Mouse (Mus musculus) kidney, embryonic 15.5 days (tissue): ENCODE measurements at regions not wholly inside any gene's neighbourhood (a gene's known extent, or its start where the extent isn't known, plus 50 kb on each side); places are given as distances from the start of the nearest gene placed in this dataset.

Experiments used
- ATAC-seq: fragments of 200-750 bp; cut with Nextera tagmentation; replicated peaks from 2 replicates; pipeline ENCODE4 v1.8.0; 2017; ENCODE audit warnings: moderate TSS enrichment; ENCODE audit not compliant: low FRiP score
- H3K27ac ChIP-seq: fragments of 300-500 bp; sonication (generic); 2 replicates; pipeline ENCODE4 v1.5.1; 2015; ENCODE audit warnings: mild to moderate bottlenecking, inconsistent platforms
- H3K27me3 ChIP-seq: fragments of 300-500 bp; sonication (generic); 2 replicates; pipeline ENCODE4 v1.6.1; 2015; ENCODE audit warnings: inconsistent platforms
- H3K36me3 ChIP-seq: fragments of 300-500 bp; sonication (generic); 2 replicates; pipeline ENCODE4 v1.6.1; 2015; ENCODE audit warnings: inconsistent platforms
- H3K4me1 ChIP-seq: fragments of 300-500 bp; sonication (generic); 2 replicates; pipeline ENCODE4 v1.6.1; 2015; ENCODE audit warnings: inconsistent platforms
- H3K4me2 ChIP-seq: fragments of 300-500 bp; sonication (generic); 2 replicates; pipeline ENCODE4 v1.6.1; 2015; ENCODE audit warnings: moderate library complexity, mild to moderate bottlenecking, inconsistent platforms
- H3K4me3 ChIP-seq: fragments of 300-500 bp; sonication (generic); replicated peaks from 2 replicates; pipeline ENCODE4 v1.5.1; 2015; ENCODE audit warnings: mild to moderate bottlenecking, inconsistent platforms
- H3K9ac ChIP-seq: fragments of 300-500 bp; sonication (generic); 2 replicates; pipeline ENCODE4 v1.6.1; 2015; ENCODE audit warnings: mild to moderate bottlenecking, inconsistent platforms
- H3K9me3 ChIP-seq: fragments of 300-500 bp; sonication (generic); replicated peaks from 2 replicates; pipeline ENCODE4 v1.6.1; 2016; ENCODE audit warnings: inconsistent platforms
- WGBS: fragments of 180-500 bp; shearing (Covaris S2); methylation state at CpG from one replicate; pipeline ENCODE4 v1.1.7; 2015; ENCODE audit warnings: mixed read lengths; 5-methylcytosine and 5-hydroxymethylcytosine counted together

DNA sequence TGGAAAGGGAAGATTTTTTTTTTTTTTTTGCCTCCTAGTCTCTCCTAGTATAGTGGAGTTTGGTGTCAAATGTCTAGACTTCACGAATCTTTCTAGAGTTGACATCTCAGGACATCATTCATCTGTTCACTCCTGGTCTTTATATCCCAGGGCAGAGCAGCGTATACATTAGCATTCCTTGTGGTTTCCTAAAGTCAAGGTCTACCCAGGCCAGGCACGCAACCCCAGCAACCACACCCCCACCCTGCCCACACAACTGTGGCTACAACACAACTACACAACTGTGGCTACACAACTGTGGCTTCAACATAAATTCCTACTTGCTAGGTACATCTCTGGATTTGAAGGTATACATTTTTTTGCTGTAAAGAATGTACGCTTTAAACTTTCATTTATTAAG, 122.2 kb downstream of the Ppp1r3a start:
- no peaks in the 10 kb centered on the region for H3K27me3 ChIP-seq
- no peak overlapping the region for H3K4me2 ChIP-seq
- no peak overlapping the region for H3K27ac ChIP-seq
- ATAC-seq, result no peak
- H3K4me1 ChIP-seq, result no peaks in the 10 kb centered on the region
- H3K9ac ChIP-seq, result no peak overlapping the region
- no peak overlapping the region for H3K4me3 ChIP-seq
- no peaks in the 10 kb centered on the region for H3K36me3 ChIP-seq
- WGBS, result 32% methylated on average over 4 of the region's 4 CpGs
- no peaks in the 10 kb centered on the region for H3K9me3 ChIP-seq

DNA sequence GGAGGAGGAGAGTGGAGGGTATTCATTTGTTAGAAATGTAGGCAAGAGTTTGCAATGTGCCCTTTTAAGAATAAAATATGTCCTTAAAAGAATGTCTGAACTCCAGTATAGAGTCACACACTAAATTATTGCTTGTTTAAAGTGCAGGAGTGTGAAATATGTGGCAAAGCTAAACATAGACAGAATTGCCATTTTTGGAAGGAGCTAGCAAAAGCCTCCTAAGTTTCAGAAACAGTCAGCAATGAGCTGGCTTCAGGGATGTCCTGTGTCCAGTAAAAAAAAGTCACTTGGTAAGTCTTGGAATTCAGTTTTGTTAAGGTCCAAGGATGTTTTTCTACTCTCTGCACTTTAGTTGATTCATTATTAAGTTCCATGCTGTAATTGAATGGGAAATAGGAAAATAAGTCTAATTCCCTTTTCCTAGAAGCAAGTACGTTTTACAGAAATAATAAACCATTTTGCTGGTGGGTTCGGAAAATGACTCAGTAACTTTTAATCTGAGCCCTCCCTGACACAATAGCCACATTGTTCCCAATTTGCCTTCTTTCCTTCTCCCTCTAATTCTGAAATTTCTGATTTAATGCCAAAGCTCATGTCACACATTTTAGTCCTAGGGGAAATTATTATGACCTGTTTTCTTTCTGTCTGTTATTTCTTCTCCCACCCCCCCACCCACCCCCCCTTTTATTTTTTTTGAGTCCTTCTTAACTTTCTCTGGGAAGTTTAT, 123.2 kb downstream of the Ppp1r3a start:
- Histone ChIP-seq H3K4me3 (no peak overlapping the region), H3K27ac (no peak overlapping the region), H3K4me2 (no peak overlapping the region), H3K9me3 (no peaks in the 10 kb centered on the region), H3K36me3 (no peaks in the 10 kb centered on the region), H3K9ac (no peak overlapping the region), H3K27me3 (no peaks in the 10 kb centered on the region), H3K4me1 (no peaks in the 10 kb centered on the region)
- no peak for ATAC-seq
- WGBS, result 15% methylated on average over 2 of the region's 2 CpGs

DNA sequence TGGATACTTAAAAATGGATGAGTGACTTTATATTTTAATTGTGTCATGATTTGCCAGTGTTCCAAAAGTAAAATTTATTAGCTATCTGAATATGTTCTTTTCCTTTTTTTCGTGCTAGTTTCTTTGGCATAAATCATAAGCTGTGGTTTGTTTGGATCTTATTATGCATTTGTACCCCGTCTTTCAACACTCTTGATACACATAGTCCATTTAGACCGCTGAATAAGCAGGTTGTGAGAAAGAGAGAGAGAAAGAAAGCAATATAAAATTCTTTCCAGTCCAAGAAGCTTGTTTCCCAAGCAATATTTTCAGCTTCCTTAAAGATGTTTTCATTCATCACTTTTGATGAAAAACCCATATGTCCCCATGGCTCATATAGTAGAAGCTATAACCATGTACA, 138.4 kb downstream of the Ppp1r3a start:
- H3K36me3 ChIP-seq, result no peaks in the 10 kb centered on the region
- no peaks in the 10 kb centered on the region for H3K27me3 ChIP-seq
- no peak for ATAC-seq
- H3K4me3 ChIP-seq, result no peak overlapping the region
- H3K4me1 ChIP-seq, result no peaks in the 10 kb centered on the region
- no peak overlapping the region for H3K9ac ChIP-seq
- WGBS, result 64% methylated on average over 3 of the region's 3 CpGs
- H3K4me2 ChIP-seq, result no peak overlapping the region
- H3K9me3 ChIP-seq, result no peaks in the 10 kb centered on the region
- H3K27ac ChIP-seq, result no peak overlapping the region

DNA sequence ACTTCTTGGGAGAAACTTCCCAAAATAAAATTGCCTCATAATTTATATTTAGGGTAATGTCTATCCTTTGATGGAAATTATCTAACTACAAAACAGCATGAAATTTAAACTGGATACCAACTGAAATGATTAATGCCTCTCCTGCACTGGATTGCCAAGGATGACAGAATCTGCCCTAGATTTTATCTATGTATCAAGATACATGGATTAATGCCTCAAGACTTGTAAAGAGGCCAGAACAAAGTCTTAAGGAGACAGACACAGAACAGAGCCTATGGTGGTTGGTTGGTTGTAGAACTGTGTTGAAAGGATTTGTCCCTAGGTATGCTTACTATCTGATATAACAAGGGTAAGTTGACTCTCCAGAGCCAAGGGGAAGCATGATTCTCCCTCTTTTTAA, 147.0 kb downstream of the Ppp1r3a start:
- Histone ChIP-seq H3K9ac (no peak overlapping the region), H3K9me3 (no peaks in the 10 kb centered on the region), H3K27me3 (no peaks in the 10 kb centered on the region), H3K4me3 (no peak overlapping the region), H3K36me3 (no peaks in the 10 kb centered on the region), H3K27ac (no peak overlapping the region), H3K4me2 (no peak overlapping the region), H3K4me1 (no peaks in the 10 kb centered on the region)
- ATAC-seq, result no peak

DNA sequence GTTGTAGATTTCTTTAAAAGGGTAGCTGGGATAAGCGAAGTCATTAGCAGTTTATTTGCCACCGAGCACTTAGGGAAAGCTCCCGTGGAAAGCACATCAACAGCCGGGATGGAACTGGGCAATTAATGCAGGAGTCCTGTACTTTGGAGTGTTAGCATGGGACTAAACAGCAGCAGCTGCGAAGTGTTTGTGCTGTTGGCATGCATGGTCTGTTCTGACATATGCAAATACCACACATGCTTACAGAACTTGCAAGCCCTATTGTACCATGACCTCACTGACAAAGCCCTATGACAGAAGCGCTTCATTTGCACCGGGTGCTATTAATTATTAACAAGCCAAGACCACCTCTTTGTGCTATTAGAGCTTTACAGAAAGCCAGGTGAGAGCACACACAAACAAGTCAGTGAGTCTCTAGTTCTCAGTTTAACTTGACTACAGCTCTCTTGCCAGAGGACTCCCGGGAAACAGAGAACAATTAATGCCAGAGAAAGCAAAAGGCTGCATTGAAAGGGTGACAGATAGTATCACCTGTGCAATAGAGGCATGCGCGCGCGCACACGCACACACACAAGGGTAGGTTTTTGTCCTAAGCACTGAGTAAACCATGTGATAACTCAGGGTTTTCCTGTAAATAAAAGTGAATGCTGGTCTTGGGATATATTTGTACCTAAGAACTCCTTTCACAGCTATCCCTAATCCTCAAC, 154.4 kb downstream of the Ppp1r3a start:
- H3K27ac ChIP-seq, result no peak overlapping the region
- no peak overlapping the region for H3K4me2 ChIP-seq
- no peaks in the 10 kb centered on the region for H3K36me3 ChIP-seq
- WGBS, result 68% methylated on average over 13 of the region's 13 CpGs
- peak; percentile 89 for ATAC-seq
- H3K9me3 ChIP-seq, result no peaks in the 10 kb centered on the region
- H3K27me3 ChIP-seq, result no peaks in the 10 kb centered on the region
- H3K9ac ChIP-seq, result no peak overlapping the region
- H3K4me3 ChIP-seq, result no peak overlapping the region
- no peaks in the 10 kb centered on the region for H3K4me1 ChIP-seq

DNA sequence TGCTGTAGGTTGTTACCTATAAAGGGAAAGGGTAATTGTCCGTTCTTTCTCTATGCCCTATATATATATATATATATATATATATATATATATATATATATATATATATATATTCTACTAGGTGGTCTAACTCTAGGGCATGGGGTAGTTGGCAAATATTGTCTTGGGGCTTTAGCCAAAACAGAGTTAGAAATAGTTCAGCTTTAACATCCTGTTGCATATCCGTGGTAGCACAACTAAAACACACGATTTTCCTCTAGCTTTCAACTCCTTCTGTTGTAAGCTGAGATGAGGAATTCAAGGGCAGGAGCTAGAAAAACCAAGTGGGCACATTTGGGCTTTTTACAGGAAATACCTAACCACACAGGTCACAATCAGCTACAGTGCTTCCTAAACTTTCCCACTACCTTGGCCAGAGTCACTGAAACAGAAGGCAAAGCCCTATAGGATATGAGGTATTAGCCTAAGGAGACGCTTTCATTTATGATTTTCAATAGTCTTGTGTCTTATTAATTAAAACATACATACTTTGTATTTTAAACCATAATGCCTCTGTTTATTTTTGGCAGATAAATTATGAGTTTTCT, 158.1 kb downstream of the Ppp1r3a start:
- Histone ChIP-seq H3K27ac (no peak overlapping the region), H3K27me3 (no peaks in the 10 kb centered on the region), H3K9me3 (no peaks in the 10 kb centered on the region), H3K4me2 (no peak overlapping the region), H3K36me3 (no peaks in the 10 kb centered on the region), H3K4me1 (no peaks in the 10 kb centered on the region), H3K4me3 (no peak overlapping the region), H3K9ac (no peak overlapping the region)
- 70% methylated on average over 4 of the region's 4 CpGs for WGBS
- no peak for ATAC-seq

DNA sequence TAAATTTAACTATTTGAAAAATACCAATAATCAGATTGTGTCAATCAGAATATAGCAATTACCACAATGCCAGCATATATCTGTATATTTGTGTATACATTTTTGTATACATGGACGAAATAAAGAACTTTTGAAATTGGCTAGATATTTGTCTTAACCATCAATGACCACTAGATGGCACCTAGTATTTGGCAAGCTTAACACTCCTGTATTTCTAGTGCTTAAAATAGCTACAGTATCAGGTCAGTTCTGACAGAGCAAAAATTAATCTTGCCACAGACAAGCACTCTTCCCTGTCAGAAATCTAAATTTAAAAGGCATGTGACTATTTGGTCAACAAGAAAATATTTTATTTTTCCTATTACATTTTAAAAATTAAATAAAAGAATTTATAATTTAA, 169.2 kb downstream of the Ppp1r3a start:
- no peaks in the 10 kb centered on the region for H3K36me3 ChIP-seq
- no peaks in the 10 kb centered on the region for H3K27me3 ChIP-seq
- H3K4me2 ChIP-seq, result no peak overlapping the region
- H3K9ac ChIP-seq, result no peak overlapping the region
- H3K27ac ChIP-seq, result no peak overlapping the region
- no peaks in the 10 kb centered on the region for H3K4me1 ChIP-seq
- H3K4me3 ChIP-seq, result no peak overlapping the region
- WGBS, result 29% methylated on average over 1 of the region's 1 CpGs
- H3K9me3 ChIP-seq, result no peaks in the 10 kb centered on the region
- ATAC-seq, result peak; percentile 29; the same call in 1 of the 2 replicates

DNA sequence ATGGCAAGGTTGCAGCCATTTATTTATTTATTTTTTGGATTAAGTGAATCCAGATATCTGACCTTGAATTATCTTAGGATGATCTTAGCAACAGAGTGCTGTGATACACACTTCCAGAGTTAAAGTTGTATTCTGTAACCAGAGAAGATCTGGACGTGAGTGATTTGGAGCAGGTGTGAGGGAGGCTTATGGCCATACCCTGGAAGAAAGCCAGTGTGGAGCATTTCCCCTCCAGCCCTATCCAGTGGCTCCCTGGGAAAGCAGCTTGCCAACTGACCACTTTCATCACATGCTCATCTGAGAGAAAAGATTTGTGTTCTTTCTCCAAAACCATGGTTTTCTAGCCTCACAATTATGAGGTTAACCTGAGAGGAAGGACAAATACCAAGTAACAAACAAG, 171.2 kb downstream of the Ppp1r3a start:
- H3K27me3 ChIP-seq, result no peaks in the 10 kb centered on the region
- 45% methylated on average over 1 of the region's 1 CpGs for WGBS

DNA sequence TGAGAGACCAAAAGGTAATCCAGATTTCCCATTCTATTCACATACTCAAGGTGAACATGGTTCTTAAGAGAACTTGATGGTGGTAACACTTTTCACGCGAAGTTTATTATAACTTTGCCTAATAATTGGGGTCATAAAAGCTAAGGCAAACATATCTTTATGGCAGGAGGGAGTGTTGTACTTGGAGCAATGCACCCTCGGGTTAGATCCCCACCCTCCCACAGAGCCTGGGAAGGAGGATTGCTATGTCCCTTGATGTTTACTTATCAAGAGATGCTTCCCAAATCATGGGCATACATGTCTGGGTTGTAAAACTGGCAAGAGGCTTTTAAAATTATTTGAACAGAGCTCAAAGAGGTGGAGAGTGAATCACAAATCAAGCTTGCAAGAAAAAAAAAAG, 180.5 kb downstream of the Ppp1r3a start:
- no peak overlapping the region for H3K4me3 ChIP-seq
- H3K4me2 ChIP-seq, result no peak overlapping the region
- H3K9ac ChIP-seq, result no peak overlapping the region
- no peaks in the 10 kb centered on the region for H3K4me1 ChIP-seq
- WGBS, result 39% methylated on average over 3 of the region's 3 CpGs
- H3K36me3 ChIP-seq, result no peaks in the 10 kb centered on the region
- H3K27ac ChIP-seq, result no peak overlapping the region
- H3K9me3 ChIP-seq, result no peaks in the 10 kb centered on the region
- no peak for ATAC-seq
- H3K27me3 ChIP-seq, result no peaks in the 10 kb centered on the region

More for the DNA sequence above, 171.2 kb downstream of the Ppp1r3a start:
- no peak for ATAC-seq
- Histone ChIP-seq H3K4me1 (no peaks in the 10 kb centered on the region), H3K9me3 (no peaks in the 10 kb centered on the region), H3K36me3 (no peaks in the 10 kb centered on the region), H3K4me2 (no peak overlapping the region), H3K9ac (no peak overlapping the region), H3K4me3 (no peak overlapping the region), H3K27ac (no peak overlapping the region)

DNA sequence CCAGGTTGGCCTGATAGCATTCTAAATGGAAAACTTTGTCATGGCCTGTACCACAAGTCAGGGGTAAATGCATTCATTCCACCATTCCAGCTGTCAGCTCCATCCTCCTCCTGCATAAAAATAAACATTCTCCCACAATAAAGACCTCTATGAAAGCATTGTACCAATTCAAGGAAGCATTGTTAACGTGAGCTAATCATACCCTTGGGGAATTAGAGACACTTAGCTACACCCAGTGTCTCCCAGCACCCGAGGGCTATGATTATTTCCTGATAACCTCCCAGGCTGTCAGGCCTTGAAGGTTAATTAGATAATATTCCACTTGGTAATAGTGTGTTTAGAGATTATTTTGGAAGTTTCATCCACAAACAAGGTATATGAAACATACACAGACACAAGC, 182.1 kb downstream of the Ppp1r3a start:
- 35% methylated on average over 2 of the region's 2 CpGs for WGBS
- Histone ChIP-seq H3K4me1 (no peaks in the 10 kb centered on the region), H3K4me3 (no peak overlapping the region), H3K9ac (no peak overlapping the region), H3K27ac (no peak overlapping the region), H3K4me2 (no peak overlapping the region), H3K27me3 (no peaks in the 10 kb centered on the region), H3K9me3 (no peaks in the 10 kb centered on the region), H3K36me3 (no peaks in the 10 kb centered on the region)
- no peak for ATAC-seq

DNA sequence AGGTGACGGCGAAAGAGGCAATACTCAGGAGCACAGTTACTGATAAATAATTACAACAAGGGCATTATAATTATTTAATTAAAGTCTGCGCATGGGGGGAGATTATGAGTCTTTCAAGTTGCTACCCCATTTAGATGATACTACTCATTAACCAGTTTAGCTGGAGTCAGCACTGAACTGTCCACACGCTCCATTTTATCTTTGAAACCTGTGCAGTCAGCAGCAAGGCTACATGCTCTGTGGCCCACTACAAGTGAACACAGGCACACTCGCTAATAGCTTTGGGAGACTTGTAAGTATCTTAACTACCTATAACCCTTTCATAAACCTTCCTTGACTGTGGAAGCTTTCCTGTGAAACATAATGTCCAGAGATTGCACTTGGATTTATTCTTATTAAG, 214.7 kb downstream of the Ppp1r3a start:
- H3K4me3 ChIP-seq, result no peak overlapping the region
- H3K27me3 ChIP-seq, result no peaks in the 10 kb centered on the region
- ATAC-seq, result no peak
- no peak overlapping the region for H3K27ac ChIP-seq
- no peaks in the 10 kb centered on the region for H3K36me3 ChIP-seq
- H3K9me3 ChIP-seq, result no peaks in the 10 kb centered on the region
- no peaks in the 10 kb centered on the region for H3K4me1 ChIP-seq
- WGBS, result 89% methylated on average over 5 of the region's 5 CpGs
- no peak overlapping the region for H3K9ac ChIP-seq
- H3K4me2 ChIP-seq, result no peak overlapping the region

DNA sequence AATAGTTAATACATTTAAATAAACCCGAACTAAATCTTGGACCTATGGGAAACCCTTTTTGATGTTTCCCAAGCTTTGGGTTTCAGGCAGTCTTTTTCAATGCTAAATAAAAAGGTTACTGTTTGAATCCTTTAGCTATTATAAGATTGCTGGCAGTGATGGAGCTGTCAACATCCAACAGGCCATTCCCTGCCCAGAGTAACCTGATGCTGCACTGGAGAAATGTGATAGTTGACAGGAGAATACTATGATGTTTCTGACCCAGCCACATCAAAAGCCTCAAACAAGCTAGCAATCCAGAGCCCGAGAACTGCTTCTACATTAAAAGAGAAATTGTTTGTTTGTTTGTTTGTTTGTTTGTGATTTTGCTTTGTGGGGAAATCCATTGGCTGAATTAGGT, 226.0 kb downstream of the Ppp1r3a start:
- WGBS, result 34% methylated on average over 2 of the region's 2 CpGs
- no peaks in the 10 kb centered on the region for H3K9me3 ChIP-seq
- no peak overlapping the region for H3K9ac ChIP-seq
- no peak overlapping the region for H3K27ac ChIP-seq
- H3K36me3 ChIP-seq, result no peaks in the 10 kb centered on the region
- no peak overlapping the region for H3K4me3 ChIP-seq
- no peaks in the 10 kb centered on the region for H3K27me3 ChIP-seq
- no peak for ATAC-seq
- H3K4me2 ChIP-seq, result no peak overlapping the region
- H3K4me1 ChIP-seq, result no peaks in the 10 kb centered on the region
